Mouse (Mus musculus) heart, embryonic 15.5 days (tissue): ENCODE data around the gene Cdca5. TPM values are rescaled to one million over a fixed set of nuclear protein-coding genes. Genes with fewer than 3 reads are reported as not detected.

Source experiments
- ATAC-seq: fragments of 200-750 bp; cut with Nextera tagmentation; replicated peaks from 2 replicates; pipeline ENCODE4 v1.8.0; 2017; ENCODE audit warnings: low read depth, moderate TSS enrichment; ENCODE audit not compliant: insufficient number of reproducible peaks, insufficient read depth, low FRiP score
- H3K27ac ChIP-seq: fragments of 300-500 bp; sonication (generic); 2 replicates; pipeline ENCODE4 v1.5.1; 2015; ENCODE audit warnings: mild to moderate bottlenecking, inconsistent platforms
- H3K27me3 ChIP-seq: fragments of 300-500 bp; sonication (generic); 2 replicates; pipeline ENCODE4 v1.6.1; 2015; ENCODE audit warnings: inconsistent platforms
- H3K36me3 ChIP-seq: fragments of 300-500 bp; sonication (generic); 2 replicates; pipeline ENCODE4 v1.6.1; 2015; ENCODE audit warnings: mild to moderate bottlenecking, inconsistent platforms
- H3K4me1 ChIP-seq: fragments of 300-500 bp; sonication (generic); replicated peaks from 2 replicates; pipeline ENCODE4 v1.6.1; 2015; ENCODE audit warnings: inconsistent platforms
- H3K4me2 ChIP-seq: fragments of 300-500 bp; sonication (generic); 2 replicates; pipeline ENCODE4 v1.6.1; 2015; ENCODE audit warnings: inconsistent platforms, mild to moderate bottlenecking, moderate library complexity
- H3K4me3 ChIP-seq: fragments of 300-500 bp; sonication (generic); 2 replicates; pipeline ENCODE4 v1.5.1; 2015; ENCODE audit warnings: mild to moderate bottlenecking, inconsistent platforms
- H3K9ac ChIP-seq: fragments of 300-500 bp; sonication (generic); 2 replicates; pipeline ENCODE4 v1.6.1; 2015; ENCODE audit warnings: mild to moderate bottlenecking, inconsistent platforms
- H3K9me3 ChIP-seq: fragments of 300-500 bp; sonication (generic); replicated peaks from 2 replicates; pipeline ENCODE4 v1.6.1; 2016; ENCODE audit warnings: inconsistent platforms
- WGBS: fragments of 180-500 bp; shearing (Covaris S2); methylation state at CpG from one replicate; pipeline ENCODE4 v1.1.7; 2015; ENCODE audit warnings: mixed read lengths; 5-methylcytosine and 5-hydroxymethylcytosine counted together
- polyA plus RNA-seq: library from polyadenylated mRNA; unstranded; fragments of >200 nt; fragmentation: Nextera tagmentation; extraction: Ambion mirVana; gene quantifications from 2 replicates; pipeline ENCODE4 v1.2.1, GENCODE M21; 2015

Gene Cdca5
- polyA plus RNA-seq, 1 experiment from 2014 or later = 19.6 TPM

GRCm38 (mm10) chr19:6079983-6080480 is 4.8 kb upstream of the Cdca5 start, which contains the start of gene Tmem262:
Gene Tmem262, plus strand, starts transcription at chr19:6080033.
- ATAC-seq = no peak
- 89% methylated on average over 12 of the region's 12 CpGs for WGBS
- Histone ChIP-seq H3K4me3 (no peak within 1 kb of the TSS), H3K4me1 (peaks cover 26% of the 10 kb centered on the region), H3K9ac (no peak within 1 kb of the TSS), H3K9me3 (no peaks in the 10 kb centered on the region), H3K36me3 (peaks cover 32% of the 10 kb centered on the region), H3K27me3 (no peaks in the 10 kb centered on the region), H3K27ac (no peak within 1 kb of the TSS), H3K4me2 (no peak within 1 kb of the TSS)

- WGBS = 86% methylated on average over 9 of the region's 9 CpGs
- Histone ChIP-seq H3K4me1 (peaks cover 27% of the 10 kb centered on the region), H3K9me3 (no peaks in the 10 kb centered on the region), H3K9ac (no peak within 1 kb of the TSS), H3K27ac (no peak within 1 kb of the TSS), H3K36me3 (peaks cover 34% of the 10 kb centered on the region), H3K27me3 (no peaks in the 10 kb centered on the region), H3K4me3 (no peak within 1 kb of the TSS), H3K4me2 (no peak within 1 kb of the TSS)
- ATAC-seq = no peak
Measured at GRCm38 (mm10) chr19:6082156-6082555, 2.6 kb upstream of the Cdca5 start, which contains the start of gene Gm28374. Gene Gm28374, minus strand, starts transcription at chr19:6082256.

GRCm38 (mm10) chr19:6085417-6085879 is 665 bp downstream of the Cdca5 start:
- Histone ChIP-seq H3K9ac (peak overlapping the region; percentile 72), H3K4me1 (peaks cover 23% of the 10 kb centered on the region), H3K9me3 (no peaks in the 10 kb centered on the region), H3K27ac (peak overlapping the region; percentile 66), H3K4me3 (peak overlapping the region; percentile 87), H3K36me3 (peaks cover 43% of the 10 kb centered on the region), H3K27me3 (no peaks in the 10 kb centered on the region), H3K4me2 (peak overlapping the region; percentile 94)
- under 1% methylated on average over 17 of the region's 17 CpGs for WGBS
- peak; percentile 54 for ATAC-seq

- peaks cover 18% of the 10 kb centered on the region for H3K4me1 ChIP-seq
- no peak overlapping the region for H3K4me3 ChIP-seq
- no peaks in the 10 kb centered on the region for H3K27me3 ChIP-seq
- no peak for ATAC-seq
- no peak overlapping the region for H3K9ac ChIP-seq
- no peak overlapping the region for H3K27ac ChIP-seq
- 93% methylated on average over 13 of the region's 13 CpGs for WGBS
- no peaks in the 10 kb centered on the region for H3K9me3 ChIP-seq
- no peak overlapping the region for H3K4me2 ChIP-seq
- H3K36me3 ChIP-seq = peaks cover 36% of the 10 kb centered on the region
Measured at GRCm38 (mm10) chr19:6088841-6089240, 4.1 kb downstream of the Cdca5 start.

- Histone ChIP-seq H3K27ac (no peak within 1 kb of the TSS), H3K27me3 (no peaks in the 10 kb centered on the region), H3K4me1 (no peaks in the 10 kb centered on the region), H3K9me3 (no peaks in the 10 kb centered on the region), H3K9ac (no peak within 1 kb of the TSS), H3K4me2 (no peak within 1 kb of the TSS), H3K4me3 (no peak within 1 kb of the TSS), H3K36me3 (peaks cover 30% of the 10 kb centered on the region)
- WGBS = 87% methylated on average over 7 of the region's 7 CpGs
- ATAC-seq = no peak
Measured at GRCm38 (mm10) chr19:6094119-6094518, 9.3 kb downstream of the Cdca5 start, which contains the start of gene AC131692.1. Gene AC131692.1, plus strand, starts transcription at chr19:6094419.

GRCm38 (mm10) chr19:6097847-6098246 is 13.1 kb downstream of the Cdca5 start:
- H3K9ac ChIP-seq = no peak overlapping the region
- 0 out of 2 replicates have a peak, but pooled peaks cover 6% of the 10 kb centered on the region for H3K36me3 ChIP-seq
- ATAC-seq = no peak
- no peaks in the 10 kb centered on the region for H3K9me3 ChIP-seq
- H3K27ac ChIP-seq = no peak overlapping the region
- no peak overlapping the region for H3K4me3 ChIP-seq
- H3K27me3 ChIP-seq = no peaks in the 10 kb centered on the region
- no peak overlapping the region for H3K4me2 ChIP-seq
- WGBS = 75% methylated on average over 3 of the region's 3 CpGs
- no peaks in the 10 kb centered on the region for H3K4me1 ChIP-seq

GRCm38 (mm10) chr19:6101186-6101585 is 16.4 kb downstream of the Cdca5 start:
- Histone ChIP-seq H3K9ac (no peak overlapping the region), H3K4me3 (no peak overlapping the region), H3K4me2 (no peak overlapping the region), H3K27ac (no peak overlapping the region), H3K27me3 (no peaks in the 10 kb centered on the region), H3K36me3 (no peaks in the 10 kb centered on the region), H3K9me3 (no peaks in the 10 kb centered on the region), H3K4me1 (no peaks in the 10 kb centered on the region)
- ATAC-seq = no peak
- WGBS = 73% methylated on average over 6 of the region's 6 CpGs

GRCm38 (mm10) chr19:6102169-6102853 is 17.5 kb downstream of the Cdca5 start:
- WGBS = 70% methylated on average over 6 of the region's 6 CpGs
- Histone ChIP-seq H3K4me2 (no peak overlapping the region), H3K27ac (no peak overlapping the region), H3K4me1 (no peaks in the 10 kb centered on the region), H3K4me3 (no peak overlapping the region), H3K9ac (no peak overlapping the region), H3K9me3 (no peaks in the 10 kb centered on the region), H3K36me3 (no peaks in the 10 kb centered on the region), H3K27me3 (no peaks in the 10 kb centered on the region)
- no peak for ATAC-seq

- WGBS = 52% methylated on average over 4 of the region's 4 CpGs
- Histone ChIP-seq H3K4me2 (no peak overlapping the region), H3K36me3 (no peaks in the 10 kb centered on the region), H3K9ac (no peak overlapping the region), H3K27me3 (no peaks in the 10 kb centered on the region), H3K4me3 (no peak overlapping the region), H3K4me1 (no peaks in the 10 kb centered on the region), H3K27ac (no peak overlapping the region), H3K9me3 (no peaks in the 10 kb centered on the region)
- no peak for ATAC-seq
Measured at GRCm38 (mm10) chr19:6104476-6104875, 19.7 kb downstream of the Cdca5 start.

- H3K4me1 ChIP-seq = no peaks in the 10 kb centered on the region
Measured at GRCm38 (mm10) chr19:6105586-6105985, 20.8 kb downstream of the Cdca5 start, which contains the start of gene Naaladl1. Gene Naaladl1, plus strand, starts transcription at chr19:6105782.

GRCm38 (mm10) chr19:6113116-6113515 is 28.3 kb downstream of the Cdca5 start:
- Histone ChIP-seq H3K27me3 (no peaks in the 10 kb centered on the region), H3K27ac (no peak overlapping the region), H3K9ac (no peak overlapping the region), H3K4me3 (no peak overlapping the region), H3K9me3 (no peaks in the 10 kb centered on the region), H3K4me2 (no peak overlapping the region), H3K36me3 (peaks cover 20% of the 10 kb centered on the region), H3K4me1 (peaks cover 18% of the 10 kb centered on the region)
- no peak for ATAC-seq
- WGBS = 51% methylated on average over 6 of the region's 6 CpGs

More at GRCm38 (mm10) chr19:6105586-6105985, 20.8 kb downstream of the Cdca5 start, which contains the start of gene Naaladl1:
- Histone ChIP-seq H3K27me3 (no peaks in the 10 kb centered on the region), H3K4me2 (no peak within 1 kb of the TSS), H3K36me3 (no peaks in the 10 kb centered on the region), H3K9me3 (no peaks in the 10 kb centered on the region), H3K27ac (no peak within 1 kb of the TSS), H3K9ac (no peak within 1 kb of the TSS), H3K4me3 (no peak within 1 kb of the TSS)
- WGBS = 86% methylated on average over 7 of the region's 7 CpGs
- no peak for ATAC-seq
